Mouse (Mus musculus): ENCODE data around the gene Iqck. TPM values are rescaled to one million over a fixed set of nuclear protein-coding genes. Genes with fewer than 3 reads are reported as not detected.

Iqck gene
- total and polyA plus RNA-seq, 3 experiments, result 0.29 to 0.70 (median 0.32) TPM

GRCm38 (mm10) chr7:118854606-118855005, 946 bp upstream of the Iqck start:
- Histone ChIP-seq H3K4me3 (peak overlapping the region; percentile 89), H3K27ac (peak overlapping the region; percentile 80), H3K9ac (ENCODE audit: low read depth, low read length) (peak overlapping the region; percentile 77; the same call in 1 of the 2 replicates), H3K4me1 (ENCODE audit: control insufficient read depth, insufficient read depth, low read length) (peaks cover 13% of the 10 kb centered on the region), H3K36me3 (ENCODE audit: control insufficient read depth, insufficient read depth, low read length) (peaks cover 9% of the 10 kb centered on the region), H3K27me3 (ENCODE audit: control insufficient read depth, insufficient read depth, low read length) (no peaks in the 10 kb centered on the region), H3K79me2 (replicated peaks; ENCODE audit: control insufficient read depth, insufficient read depth, low read length) (no peaks in the 10 kb centered on the region)
- no peak for TF ChIP-seq CTCF (IDR thresholded peaks at IDR 0.05)
- TF ChIP-seq POLR2A (IDR thresholded peaks at IDR 0.05; ENCODE audit: insufficient read depth, low read depth, low read length), result no peak
- TF ChIP-seq EP300 (IDR thresholded peaks at IDR 0.05; ENCODE audit: insufficient read depth, low read depth, low read length), result no peak
- WGBS, result 16% methylated on average over 3 of the region's 3 CpGs
- DNase-seq, result no peak
- intact Hi-C loops (cut with DNase I), result loop anchor here (2.0 kb wide), 2 partner anchors 88 to 142 kb away; no protein-coding TSS in a partner anchor

- no peak for TF ChIP-seq CTCF (IDR thresholded peaks at IDR 0.05)
- TF ChIP-seq POLR2A (IDR thresholded peaks at IDR 0.05; ENCODE audit: insufficient read depth, low read depth, low read length), result no peak
- no peak for TF ChIP-seq EP300 (IDR thresholded peaks at IDR 0.05; ENCODE audit: insufficient read depth, low read depth, low read length)
- peaks cover 9% of the 10 kb centered on the region for H3K36me3 ChIP-seq (ENCODE audit: control insufficient read depth, insufficient read depth, low read length)
- H3K27ac ChIP-seq, result peak within 1 kb of the TSS; percentile 80
- under 1% methylated on average over 46 of the region's 46 CpGs for WGBS
- H3K4me1 ChIP-seq (ENCODE audit: control insufficient read depth, insufficient read depth, low read length), result peaks cover 7% of the 10 kb centered on the region
- peak within 1 kb of the TSS; percentile 77 for H3K9ac ChIP-seq (ENCODE audit: low read depth, low read length)
- H3K27me3 ChIP-seq (ENCODE audit: control insufficient read depth, insufficient read depth, low read length), result no peaks in the 10 kb centered on the region
- intact Hi-C loops (cut with DNase I), result loop anchor here (2.0 kb wide), 2 partner anchors 89 to 141 kb away; no protein-coding TSS in a partner anchor
- no peaks in the 10 kb centered on the region for H3K79me2 ChIP-seq (replicated peaks; ENCODE audit: control insufficient read depth, insufficient read depth, low read length)
- H3K4me3 ChIP-seq, result peak within 1 kb of the TSS; percentile 89
- no peak for DNase-seq
These were observed 339 bp downstream of the Iqck start, which contains the start of gene Knop1 for GRCm38 (mm10) chr7:118855877-118856304. Knop1 (minus strand) TSS chr7:118856254.

- TF ChIP-seq POLR2A (IDR thresholded peaks at IDR 0.05; ENCODE audit: insufficient read depth, low read depth, low read length), result no peak
- no peak for TF ChIP-seq CTCF (IDR thresholded peaks at IDR 0.05)
- TF ChIP-seq EP300 (IDR thresholded peaks at IDR 0.05; ENCODE audit: insufficient read depth, low read depth, low read length), result no peak
- DNase-seq, result no peak
- Histone ChIP-seq H3K4me3 (no peak overlapping the region), H3K9ac (ENCODE audit: low read depth, low read length) (no peak overlapping the region), H3K27me3 (ENCODE audit: control insufficient read depth, insufficient read depth, low read length) (no peaks in the 10 kb centered on the region), H3K79me2 (replicated peaks; ENCODE audit: control insufficient read depth, insufficient read depth, low read length) (no peaks in the 10 kb centered on the region), H3K4me1 (ENCODE audit: control insufficient read depth, insufficient read depth, low read length) (peaks cover 3% of the 10 kb centered on the region), H3K36me3 (ENCODE audit: control insufficient read depth, insufficient read depth, low read length) (peaks cover 2% of the 10 kb centered on the region; the same call in 1 of the 2 replicates), H3K27ac (no peak overlapping the region)
- intact Hi-C loops (cut with DNase I), result no loop called here
- WGBS, result 86% methylated on average over 1 of the region's 1 CpGs
These were observed 3.1 kb downstream of the Iqck start for GRCm38 (mm10) chr7:118858640-118859039.

- H3K9ac ChIP-seq (ENCODE audit: low read depth, low read length), result no peak overlapping the region
- no peak overlapping the region for H3K4me3 ChIP-seq
- no peaks in the 10 kb centered on the region for H3K27me3 ChIP-seq (ENCODE audit: control insufficient read depth, insufficient read depth, low read length)
- no peaks in the 10 kb centered on the region for H3K36me3 ChIP-seq (ENCODE audit: control insufficient read depth, insufficient read depth, low read length)
- TF ChIP-seq EP300 (IDR thresholded peaks at IDR 0.05; ENCODE audit: insufficient read depth, low read depth, low read length) (no peak), POLR2A (IDR thresholded peaks at IDR 0.05; ENCODE audit: insufficient read depth, low read depth, low read length) (no peak), CTCF (IDR thresholded peaks at IDR 0.05) (no peak)
- 65% methylated on average over 2 of the region's 2 CpGs for WGBS
- intact Hi-C loops (cut with DNase I), result no loop called here
- no peaks in the 10 kb centered on the region for H3K79me2 ChIP-seq (replicated peaks; ENCODE audit: control insufficient read depth, insufficient read depth, low read length)
- H3K4me1 ChIP-seq (ENCODE audit: control insufficient read depth, insufficient read depth, low read length), result no peaks in the 10 kb centered on the region
- DNase-seq, result no peak
- H3K27ac ChIP-seq, result no peak overlapping the region
These were observed 9.8 kb downstream of the Iqck start for GRCm38 (mm10) chr7:118865362-118865761.

- peak; percentile 15; the same call in 1 of the 2 replicates for TF ChIP-seq CTCF (IDR thresholded peaks at IDR 0.05)
- TF ChIP-seq POLR2A (IDR thresholded peaks at IDR 0.05; ENCODE audit: insufficient read depth, low read depth, low read length), result no peak
- 91% methylated on average over 3 of the region's 3 CpGs for WGBS
- intact Hi-C loops (cut with DNase I), result no loop called here
These were observed 24.0 kb downstream of the Iqck start for GRCm38 (mm10) chr7:118879466-118880029.

GRCm38 (mm10) chr7:118883957-118884356, 28.4 kb downstream of the Iqck start:
- Histone ChIP-seq H3K27me3 (ENCODE audit: control insufficient read depth, insufficient read depth, low read length) (no peaks in the 10 kb centered on the region), H3K79me2 (replicated peaks; ENCODE audit: control insufficient read depth, insufficient read depth, low read length) (no peaks in the 10 kb centered on the region), H3K36me3 (ENCODE audit: control insufficient read depth, insufficient read depth, low read length) (no peaks in the 10 kb centered on the region), H3K9ac (ENCODE audit: low read depth, low read length) (no peak overlapping the region), H3K27ac (no peak overlapping the region), H3K4me3 (no peak overlapping the region), H3K4me1 (ENCODE audit: control insufficient read depth, insufficient read depth, low read length) (no peaks in the 10 kb centered on the region; the same call in 1 of the 2 replicates)
- DNase-seq, result no peak
- intact Hi-C loops (cut with DNase I), result no loop called here
- TF ChIP-seq POLR2A (IDR thresholded peaks at IDR 0.05; ENCODE audit: insufficient read depth, low read depth, low read length), result no peak
- no peak for TF ChIP-seq CTCF (IDR thresholded peaks at IDR 0.05)
- TF ChIP-seq EP300 (IDR thresholded peaks at IDR 0.05; ENCODE audit: insufficient read depth, low read depth, low read length), result no peak
- WGBS, result 79% methylated on average over 4 of the region's 4 CpGs

More at GRCm38 (mm10) chr7:118879466-118880029, 24.0 kb downstream of the Iqck start:
- H3K9ac ChIP-seq (ENCODE audit: low read depth, low read length), result no peak overlapping the region
- H3K4me1 ChIP-seq (ENCODE audit: control insufficient read depth, insufficient read depth, low read length), result no peaks in the 10 kb centered on the region
- no peaks in the 10 kb centered on the region for H3K27me3 ChIP-seq (ENCODE audit: control insufficient read depth, insufficient read depth, low read length)
- no peak overlapping the region for H3K27ac ChIP-seq
- DNase-seq, result no peak
- H3K79me2 ChIP-seq (replicated peaks; ENCODE audit: control insufficient read depth, insufficient read depth, low read length), result no peaks in the 10 kb centered on the region
- no peaks in the 10 kb centered on the region for H3K36me3 ChIP-seq (ENCODE audit: control insufficient read depth, insufficient read depth, low read length)
- no peak overlapping the region for H3K4me3 ChIP-seq

Measured in heart, adult 2 months (tissue).